Mouse (Mus musculus): ENCODE measurements around the gene Arhgef7.

The Arhgef7 gene

GRCm38 (mm10) chr8:11727651-11728481, at the start of gene Arhgef7:
Gene Arhgef7, plus strand, starts transcription at chr8:11727721.
- DNase-seq (ENCODE audit: low spot score in 2 of 2): peak; percentile 63 to 76

DNA sequence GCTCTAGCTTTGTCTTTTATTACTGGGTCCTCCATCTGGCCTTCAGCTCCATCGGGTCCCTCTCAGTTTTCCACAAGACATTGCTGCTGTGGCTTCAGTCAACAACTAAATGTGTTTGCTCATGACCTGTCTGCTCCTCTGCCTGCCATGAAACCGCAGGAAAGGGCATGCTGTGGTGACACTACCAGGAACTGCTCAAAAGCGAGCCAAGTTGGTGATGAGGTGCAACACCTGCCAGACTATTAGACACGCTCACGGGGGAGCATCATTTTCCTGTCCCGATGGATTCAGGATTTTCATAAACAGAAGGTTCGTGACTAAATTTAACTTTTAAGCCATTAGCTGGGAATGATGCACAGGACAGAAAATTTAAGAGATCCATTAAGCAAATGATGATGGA, 43.0 kb upstream of the Arhgef7 start:
- DNase-seq (ENCODE audit: low spot score in 2 of 2): no peak

DNA sequence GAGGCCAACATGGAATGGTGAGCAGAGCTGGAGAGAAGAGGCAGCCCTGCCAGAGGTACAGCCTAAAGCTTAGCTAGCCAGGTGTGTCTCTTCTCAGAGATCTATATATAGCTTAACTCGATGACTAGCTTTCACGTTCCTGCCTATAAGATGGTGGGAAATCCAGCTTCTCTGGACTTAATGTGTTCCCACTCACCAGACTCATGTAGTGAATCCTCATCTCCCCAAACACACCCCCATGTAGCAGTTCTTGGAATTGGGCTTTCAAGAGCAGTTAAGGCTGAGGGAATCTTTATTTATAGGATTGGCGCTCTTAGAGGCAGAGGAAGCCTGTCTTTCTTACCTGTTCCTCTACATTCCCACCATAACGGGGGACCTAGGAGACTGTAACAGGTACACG, 40.3 kb upstream of the Arhgef7 start:
- DNase-seq (ENCODE audit: low spot score in 2 of 2): no peak

DNA sequence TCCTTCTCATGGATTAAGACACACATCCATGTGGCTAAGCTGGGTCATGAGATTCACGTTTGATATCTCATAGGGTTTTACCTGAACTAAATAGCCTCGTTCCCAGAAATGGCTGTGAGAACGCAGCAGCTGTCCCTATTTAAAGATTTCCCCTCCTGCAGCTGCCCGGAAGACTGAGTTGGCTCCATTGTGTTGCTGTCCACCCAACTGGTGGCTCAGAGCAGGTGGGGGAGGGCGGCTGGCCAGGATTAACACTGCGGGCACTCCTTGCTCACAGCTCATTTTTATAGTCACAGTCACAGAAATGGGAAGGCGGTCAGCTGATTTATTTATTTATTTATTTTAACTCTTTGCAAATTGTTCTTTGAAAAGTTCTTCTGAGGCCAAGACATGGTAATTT, 37.6 kb upstream of the Arhgef7 start:
- DNase-seq (ENCODE audit: low spot score in 2 of 2): no peak

- DNase-seq (ENCODE audit: low spot score in 2 of 2): no peak
These were observed 36.2 kb upstream of the Arhgef7 start for GRCm38 (mm10) chr8:11691284-11691683.

- no peak for DNase-seq (ENCODE audit: low spot score in 2 of 2)
These were observed 35.8 kb upstream of the Arhgef7 start for GRCm38 (mm10) chr8:11691761-11692160.

GRCm38 (mm10) chr8:11692455-11692854, 35.1 kb upstream of the Arhgef7 start:
- no peak for DNase-seq (ENCODE audit: low spot score in 2 of 2)

DNA sequence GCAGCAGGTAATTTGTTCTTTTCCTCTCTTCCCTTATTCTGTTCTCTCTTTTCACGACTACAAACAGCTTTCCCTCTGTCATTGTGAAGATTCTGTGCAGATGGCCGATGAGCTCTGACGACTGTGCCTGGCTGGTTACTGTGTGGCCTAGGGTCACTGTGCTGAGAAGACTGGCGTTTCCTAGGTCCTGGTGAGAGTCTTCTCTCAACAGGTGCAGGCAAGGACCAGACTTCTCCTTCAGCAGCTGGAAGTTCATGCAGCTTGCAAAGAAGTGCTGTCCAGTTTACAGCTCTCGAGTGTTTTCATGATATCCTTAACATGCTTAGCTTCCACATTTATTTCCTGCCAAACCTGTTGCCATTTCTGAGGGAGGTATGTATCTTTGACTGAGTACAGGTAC, 33.5 kb upstream of the Arhgef7 start:
- no peak for DNase-seq (ENCODE audit: low spot score in 2 of 2)

DNA sequence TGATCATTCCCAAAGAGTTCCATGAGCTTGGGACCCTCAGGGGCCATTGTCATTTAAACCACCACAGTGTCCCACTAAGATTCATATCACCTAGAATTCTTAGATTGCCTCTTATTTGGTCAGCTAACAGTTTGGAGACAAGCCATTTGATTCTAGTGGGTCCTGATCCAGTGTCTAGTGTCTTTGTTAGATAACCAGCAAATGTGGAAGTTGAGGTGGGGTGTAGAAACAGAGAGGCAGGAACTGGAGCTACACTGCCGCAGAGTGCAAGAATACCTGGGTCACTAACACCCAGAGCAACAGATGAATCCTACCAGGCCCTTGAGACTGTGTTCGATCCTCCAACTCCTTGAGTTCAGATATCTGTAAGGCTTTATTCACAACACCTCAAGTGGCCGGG, 31.3 kb upstream of the Arhgef7 start:
- no peak for DNase-seq (ENCODE audit: low spot score in 2 of 2)

- no peak for DNase-seq (ENCODE audit: low spot score in 2 of 2)
These were observed 30.1 kb upstream of the Arhgef7 start for GRCm38 (mm10) chr8:11697467-11697866.

GRCm38 (mm10) chr8:11699442-11700001, 28.0 kb upstream of the Arhgef7 start:
- DNase-seq (ENCODE audit: low spot score in 2 of 2): no peak

- peak; percentile 62 to 84 for DNase-seq (ENCODE audit: low spot score in 2 of 2)
These were observed 27.2 kb upstream of the Arhgef7 start for GRCm38 (mm10) chr8:11700060-11701032.

- no peak for DNase-seq (ENCODE audit: low spot score in 2 of 2)
These were observed 26.5 kb upstream of the Arhgef7 start, which contains the start of gene 1700016D06Rik for GRCm38 (mm10) chr8:11701033-11701362. Gene 1700016D06Rik, minus strand, starts transcription at chr8:11701063.

DNA sequence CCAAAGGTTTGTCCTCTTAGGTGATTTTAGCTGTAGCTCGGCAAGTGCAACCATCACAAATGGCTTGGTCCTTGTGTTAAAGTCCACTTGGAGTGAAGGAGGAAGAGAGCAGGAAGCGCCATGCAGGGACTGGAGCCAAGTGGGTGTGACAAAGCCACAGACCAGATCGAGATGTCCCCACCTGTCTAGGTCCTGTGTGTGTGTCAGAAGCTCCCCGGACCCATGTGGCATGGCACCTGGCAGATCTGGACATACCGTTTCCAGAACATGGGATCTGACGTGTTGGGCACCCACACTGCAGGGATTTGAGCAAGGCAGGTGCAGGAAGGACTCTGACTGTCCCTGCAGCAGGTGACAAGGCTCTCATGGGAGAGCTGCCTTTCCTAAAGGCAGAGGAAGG, 26.1 kb upstream of the Arhgef7 start:
- DNase-seq (ENCODE audit: low spot score in 2 of 2): no peak

- no peak for DNase-seq (ENCODE audit: low spot score in 2 of 2)
These were observed 23.7 kb upstream of the Arhgef7 start for GRCm38 (mm10) chr8:11703789-11704188.

GRCm38 (mm10) chr8:11704716-11705420, 22.7 kb upstream of the Arhgef7 start:
- no peak for DNase-seq (ENCODE audit: low spot score in 2 of 2)

DNA sequence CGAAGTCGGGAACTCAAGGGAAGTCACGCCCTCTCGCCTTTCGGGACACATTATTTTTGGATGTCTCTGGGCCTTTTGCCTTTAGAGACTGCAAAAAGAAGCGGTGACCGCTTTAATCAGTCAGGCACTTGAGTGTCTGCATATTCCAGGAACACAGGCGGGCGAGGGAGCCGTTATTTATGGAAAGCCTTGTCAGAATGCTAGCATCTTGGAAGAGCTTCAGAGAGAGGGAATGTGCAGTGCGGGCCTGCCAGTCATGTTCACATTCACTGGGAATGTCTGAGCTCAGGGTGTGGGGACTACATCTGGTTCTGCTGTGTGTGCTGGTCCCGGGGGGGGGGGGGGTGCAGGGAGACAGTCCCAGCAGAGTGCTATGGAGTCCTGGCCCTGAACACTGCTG, 21.7 kb upstream of the Arhgef7 start:
- DNase-seq (ENCODE audit: low spot score in 2 of 2): peak; percentile 34 to 51

DNA sequence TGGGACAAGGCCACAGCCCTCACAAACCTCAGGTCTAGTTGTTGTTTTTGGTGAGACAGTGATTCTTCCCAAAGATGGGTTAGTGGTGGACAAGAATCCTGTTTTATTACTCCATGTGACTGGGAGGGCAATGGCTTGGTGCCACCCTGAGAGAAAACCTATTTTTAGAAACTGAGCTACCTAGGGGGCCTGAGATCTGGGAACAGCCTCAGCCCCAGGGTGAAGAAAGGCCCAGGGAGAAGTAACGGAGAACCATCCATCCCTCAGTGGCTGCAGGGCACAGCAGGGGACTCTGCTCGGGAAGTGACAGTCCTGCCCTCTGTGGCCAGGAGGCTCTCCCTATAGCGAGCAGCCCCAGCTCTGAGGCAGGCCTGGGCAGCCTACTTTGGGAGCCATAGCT, 19.8 kb upstream of the Arhgef7 start:
- DNase-seq (ENCODE audit: low spot score in 2 of 2): no peak

DNA sequence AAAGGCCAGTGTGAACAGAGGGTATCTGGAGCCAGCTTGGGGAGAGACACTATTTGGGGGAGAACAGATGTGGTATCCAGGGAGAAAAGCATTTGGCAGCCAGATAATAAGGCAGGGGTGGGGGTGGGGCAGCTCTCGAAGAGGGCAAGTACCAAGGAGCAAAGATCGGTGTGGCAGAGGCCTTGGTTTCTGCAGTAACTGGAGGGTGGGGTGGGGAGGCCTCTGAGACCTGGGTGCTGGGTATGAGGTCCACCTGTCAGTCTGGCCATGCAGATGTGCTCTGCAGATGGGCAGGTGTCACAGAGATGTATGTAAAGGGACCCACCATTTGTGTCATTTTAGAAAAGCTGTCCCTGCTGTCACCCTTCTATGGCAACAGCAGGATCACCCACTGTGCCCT, 18.7 kb upstream of the Arhgef7 start:
- DNase-seq (ENCODE audit: low spot score in 2 of 2): no peak

DNA sequence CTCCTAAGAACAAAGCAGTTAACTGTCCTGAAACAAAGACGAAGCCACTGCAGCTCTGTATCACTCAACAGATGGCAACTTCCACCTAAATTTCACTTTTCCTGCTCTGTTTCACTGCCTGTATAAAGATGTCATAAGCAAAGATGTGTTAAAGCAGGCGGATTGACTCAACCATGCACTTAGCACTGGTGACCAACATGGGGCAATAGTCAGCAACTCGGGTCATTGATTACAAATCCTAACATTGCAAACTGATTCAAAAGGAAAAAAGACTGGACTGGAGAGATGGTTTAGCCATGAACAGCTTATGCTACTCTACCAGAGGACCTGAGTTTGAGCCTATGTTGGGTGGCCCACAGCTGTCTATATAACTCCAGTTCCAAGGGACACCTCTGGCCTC, 18.0 kb upstream of the Arhgef7 start:
- DNase-seq (ENCODE audit: low spot score in 2 of 2): no peak

GRCm38 (mm10) chr8:11710415-11710814, 17.1 kb upstream of the Arhgef7 start:
- DNase-seq (ENCODE audit: low spot score in 2 of 2): no peak

DNA sequence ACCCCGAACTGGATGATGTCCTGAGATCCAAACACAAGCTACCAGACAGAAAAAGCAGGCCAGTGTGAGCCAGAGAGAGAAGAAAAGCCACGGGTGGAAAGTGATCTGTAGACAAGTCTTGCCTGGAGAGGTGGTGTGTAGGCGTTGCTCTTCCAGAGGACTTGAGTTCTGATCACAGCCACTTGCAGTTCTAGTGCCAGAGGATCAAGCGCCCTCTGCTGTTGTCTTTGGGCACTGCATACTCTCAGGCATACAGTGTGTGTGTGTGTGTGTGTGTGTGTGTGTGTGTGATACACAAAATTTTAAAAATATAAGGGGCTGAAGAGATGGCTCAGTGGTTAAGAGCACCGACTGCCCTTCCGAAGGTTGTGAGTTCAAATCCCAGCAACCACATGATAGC, 15.3 kb upstream of the Arhgef7 start:
- no peak for DNase-seq (ENCODE audit: low spot score in 2 of 2)

All from frontal cortex, postnatal 14 days (tissue).